Mouse (Mus musculus): ENCODE data around the gene Zmynd8. TPM values are rescaled to one million over a fixed set of nuclear protein-coding genes. Genes with fewer than 3 reads are reported as not detected.

Zmynd8 gene
- total RNA-seq, 1 experiment: 49.7 TPM

GRCm38 (mm10) chr2:165883846-165884576 lies 14.8 kb downstream of the Zmynd8 start:
- in situ Hi-C loops (cut with MboI; ENCODE audit: low sequenced_read_pairs in 2 of 2, unreplicated experiment in 2 of 2): no loop called here
- DNase-seq (ENCODE audit: low read depth, low spot score): no peak

DNA sequence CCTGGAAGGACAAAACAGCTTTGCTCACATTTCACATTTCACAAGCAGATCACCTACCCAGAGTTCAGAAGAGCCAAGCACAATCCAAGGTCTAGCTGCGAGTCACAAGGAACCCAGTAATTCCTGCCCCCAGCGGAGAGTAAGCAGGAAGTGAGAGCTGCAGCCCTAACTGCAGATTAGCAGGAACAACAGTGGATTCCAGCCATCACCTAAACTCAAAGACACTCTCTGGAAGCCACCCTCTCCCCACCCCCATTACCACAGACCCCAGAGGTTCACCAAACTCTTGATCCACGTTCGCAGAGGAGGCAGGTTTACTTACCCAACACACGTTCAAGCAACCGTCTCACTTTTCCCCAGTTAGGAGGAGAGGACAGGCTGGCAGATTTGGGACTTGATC lies 15.8 kb downstream of the Zmynd8 start:
- in situ Hi-C loops (cut with MboI; ENCODE audit: low sequenced_read_pairs in 2 of 2, unreplicated experiment in 2 of 2): no loop called here
- no peak for DNase-seq (ENCODE audit: low read depth, low spot score)

More at GRCm38 (mm10) chr2:165883846-165884576, 14.8 kb downstream of the Zmynd8 start:
- Histone ChIP-seq H3K27ac (ENCODE audit: insufficient read depth, low read depth, low read length, poor library complexity, severe bottlenecking) (peak overlapping the region; percentile 64; the same call in 1 of the 2 replicates), H3K9me3 (ENCODE audit: control insufficient read depth, insufficient read depth, low read depth, low read length) (no peaks in the 10 kb centered on the region), H3K36me3 (ENCODE audit: control insufficient read depth, insufficient read depth, low read length, poor library complexity, severe bottlenecking) (peaks cover 6% of the 10 kb centered on the region; the same call in 1 of the 2 replicates), H3K9ac (ENCODE audit: insufficient read depth, low read depth, low read length, poor library complexity, severe bottlenecking) (peak overlapping the region; percentile 32; the same call in 1 of the 2 replicates), H3K4me3 (ENCODE audit: insufficient read depth in 1 of 2, low read depth in 1 of 2, low read length in 2 of 2, poor library complexity in 1 of 2, severe bottlenecking in 1 of 2) (peak overlapping the region; percentile 49 to 58), H3K4me1 (ENCODE audit: control insufficient read depth in 2 of 2, insufficient read depth in 2 of 2, low read length in 2 of 2, poor library complexity in 1 of 2) (peaks cover 23 to 38% of the 10 kb centered on the region in 2 experiments)
- TF ChIP-seq CHD2 (IDR thresholded peaks at IDR 0.05; ENCODE audit: low read depth, low read length) (no peak), ZNF384 (IDR thresholded peaks at IDR 0.05; ENCODE audit: low read depth, low read length) (no peak), MAFK (IDR thresholded peaks at IDR 0.05; ENCODE audit: insufficient read depth, low read depth, low read length) (no peak), HCFC1 (IDR thresholded peaks at IDR 0.05; ENCODE audit: borderline replicate concordance, insufficient read depth, low read length) (no peak), ZC3H11A (IDR thresholded peaks at IDR 0.05; ENCODE audit: borderline replicate concordance, low read depth, low read length) (no peak)

DNA sequence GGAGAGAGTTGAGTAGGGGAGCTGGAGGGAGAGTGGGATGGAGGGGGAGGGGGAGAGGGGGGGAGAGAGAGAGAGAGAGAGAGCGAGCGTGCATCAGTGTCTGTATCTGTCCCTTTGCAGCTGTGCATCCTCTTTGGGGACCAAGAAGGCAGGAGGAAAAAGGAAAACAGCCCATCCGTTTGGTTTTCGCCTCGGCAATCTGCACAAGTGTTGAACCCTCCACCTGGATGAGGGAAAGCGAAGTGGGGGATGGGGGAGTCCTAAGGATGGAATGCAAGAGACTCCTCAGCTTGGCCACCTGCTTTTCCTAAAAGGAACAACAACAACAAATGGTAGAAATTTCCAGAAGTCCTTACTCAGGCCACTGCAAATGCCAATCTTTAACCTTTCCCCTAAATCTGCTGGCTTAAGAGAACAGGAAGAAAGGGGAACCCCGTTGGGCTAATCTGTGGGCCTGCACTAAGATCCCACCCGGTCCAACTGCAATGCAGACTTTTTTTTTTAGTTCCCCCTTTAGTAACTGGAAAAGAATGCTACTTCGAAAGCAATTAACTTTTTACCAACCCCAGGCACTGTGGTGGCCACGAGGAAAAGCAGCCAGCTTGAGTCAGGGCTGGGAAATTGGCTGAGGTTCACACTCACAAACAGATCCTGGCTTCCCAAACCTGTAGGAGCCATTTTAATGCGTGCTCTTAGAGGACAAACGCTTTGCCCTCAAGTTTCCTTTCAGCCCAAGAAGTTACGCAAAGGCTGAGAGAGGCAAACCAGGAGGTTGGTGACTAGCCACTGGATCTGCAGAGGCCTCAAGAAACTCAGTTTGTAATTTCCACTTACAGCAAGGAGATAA lies 17.0 kb downstream of the Zmynd8 start:
- Histone ChIP-seq H3K9ac (ENCODE audit: insufficient read depth, low read depth, low read length, poor library complexity, severe bottlenecking) (peak overlapping the region; percentile 54), H3K9me3 (ENCODE audit: control insufficient read depth, insufficient read depth, low read depth, low read length) (no peaks in the 10 kb centered on the region), H3K27ac (ENCODE audit: insufficient read depth, low read depth, low read length, poor library complexity, severe bottlenecking) (peak overlapping the region; percentile 88), H3K4me1 (ENCODE audit: control insufficient read depth in 2 of 2, insufficient read depth in 2 of 2, low read length in 2 of 2, poor library complexity in 1 of 2) (peaks cover 27 to 50% of the 10 kb centered on the region in 2 experiments), H3K36me3 (ENCODE audit: control insufficient read depth, insufficient read depth, low read length, poor library complexity, severe bottlenecking) (peaks cover 8% of the 10 kb centered on the region; the same call in 1 of the 2 replicates), H3K4me3 (ENCODE audit: insufficient read depth in 1 of 2, low read depth in 1 of 2, low read length in 2 of 2, poor library complexity in 1 of 2, severe bottlenecking in 1 of 2) (peak overlapping the region; percentile 30 to 34)
- no peak for DNase-seq (ENCODE audit: low read depth, low spot score)
- no peak for TF ChIP-seq CHD2 (IDR thresholded peaks at IDR 0.05; ENCODE audit: low read depth, low read length)
- TF ChIP-seq ZNF384 (IDR thresholded peaks at IDR 0.05; ENCODE audit: low read depth, low read length): peak; percentile 58
- in situ Hi-C loops (cut with MboI; ENCODE audit: low sequenced_read_pairs in 2 of 2, unreplicated experiment in 2 of 2): no loop called here

More for the DNA sequence above, 15.8 kb downstream of the Zmynd8 start:
- peak overlapping the region; percentile 88 for H3K27ac ChIP-seq (ENCODE audit: insufficient read depth, low read depth, low read length, poor library complexity, severe bottlenecking)
- peak overlapping the region; percentile 30 to 34; a peak in 2 of 4 replicates for H3K4me3 ChIP-seq (ENCODE audit: insufficient read depth in 1 of 2, low read depth in 1 of 2, low read length in 2 of 2, poor library complexity in 1 of 2, severe bottlenecking in 1 of 2)
- TF ChIP-seq CHD2 (IDR thresholded peaks at IDR 0.05; ENCODE audit: low read depth, low read length): no peak
- TF ChIP-seq ZC3H11A (IDR thresholded peaks at IDR 0.05; ENCODE audit: borderline replicate concordance, low read depth, low read length): no peak
- TF ChIP-seq MAFK (IDR thresholded peaks at IDR 0.05; ENCODE audit: insufficient read depth, low read depth, low read length): no peak
- TF ChIP-seq ZNF384 (IDR thresholded peaks at IDR 0.05; ENCODE audit: low read depth, low read length): no peak
- TF ChIP-seq HCFC1 (IDR thresholded peaks at IDR 0.05; ENCODE audit: borderline replicate concordance, insufficient read depth, low read length): no peak
- peaks cover 6% of the 10 kb centered on the region; the same call in 1 of the 2 replicates for H3K36me3 ChIP-seq (ENCODE audit: control insufficient read depth, insufficient read depth, low read length, poor library complexity, severe bottlenecking)
- peaks cover 23 to 41% of the 10 kb centered on the region in 2 experiments for H3K4me1 ChIP-seq (ENCODE audit: control insufficient read depth in 2 of 2, insufficient read depth in 2 of 2, low read length in 2 of 2, poor library complexity in 1 of 2)
- H3K9me3 ChIP-seq (ENCODE audit: control insufficient read depth, insufficient read depth, low read depth, low read length): no peaks in the 10 kb centered on the region
- peak overlapping the region; percentile 36; the same call in 1 of the 2 replicates for H3K9ac ChIP-seq (ENCODE audit: insufficient read depth, low read depth, low read length, poor library complexity, severe bottlenecking)

- Histone ChIP-seq H3K4me3 (ENCODE audit: insufficient read depth in 1 of 2, low read depth in 1 of 2, low read length in 2 of 2, poor library complexity in 1 of 2, severe bottlenecking in 1 of 2) (peak overlapping the region in 1 of 2 experiments; percentile 37; a peak in 1 of 4 replicates), H3K27ac (ENCODE audit: insufficient read depth, low read depth, low read length, poor library complexity, severe bottlenecking) (peak overlapping the region; percentile 88; the same call in 1 of the 2 replicates), H3K9ac (ENCODE audit: insufficient read depth, low read depth, low read length, poor library complexity, severe bottlenecking) (no peak overlapping the region), H3K9me3 (ENCODE audit: control insufficient read depth, insufficient read depth, low read depth, low read length) (no peaks in the 10 kb centered on the region), H3K36me3 (ENCODE audit: control insufficient read depth, insufficient read depth, low read length, poor library complexity, severe bottlenecking) (peaks cover 13% of the 10 kb centered on the region), H3K4me1 (ENCODE audit: control insufficient read depth in 2 of 2, insufficient read depth in 2 of 2, low read length in 2 of 2, poor library complexity in 1 of 2) (peaks cover 32 to 51% of the 10 kb centered on the region in 2 experiments)
- no peak for TF ChIP-seq MAFK (IDR thresholded peaks at IDR 0.05; ENCODE audit: insufficient read depth, low read depth, low read length)
- no peak for TF ChIP-seq ZNF384 (IDR thresholded peaks at IDR 0.05; ENCODE audit: low read depth, low read length)
- TF ChIP-seq HCFC1 (IDR thresholded peaks at IDR 0.05; ENCODE audit: borderline replicate concordance, insufficient read depth, low read length): no peak
- no peak for TF ChIP-seq ZC3H11A (IDR thresholded peaks at IDR 0.05; ENCODE audit: borderline replicate concordance, low read depth, low read length)
- no peak for TF ChIP-seq CHD2 (IDR thresholded peaks at IDR 0.05; ENCODE audit: low read depth, low read length)
- in situ Hi-C loops (cut with MboI; ENCODE audit: low sequenced_read_pairs in 2 of 2, unreplicated experiment in 2 of 2): no loop called here
- no peak for DNase-seq (ENCODE audit: low read depth, low spot score)
Measured at GRCm38 (mm10) chr2:165881220-165881584, 17.6 kb downstream of the Zmynd8 start.

Data from ES-E14 (cell line).